Mouse (Mus musculus): ENCODE measurements around the gene Rps11. TPM values are rescaled to one million over a fixed set of nuclear protein-coding genes. Genes with fewer than 3 reads are reported as not detected.
"Not testable (repeated sequence)": the region's sequence is repeated elsewhere in the genome, so short reads cannot be mapped to it uniquely, and the experiment has no call there.

Gene Rps11
- total RNA-seq, 2 experiments from 2014 or later: 402 to 406 TPM

- no peak for DNase-seq (ENCODE audit: low spot score in 2 of 2)
- intact Hi-C loops (cut with DNase I): loop anchor here (2.0 kb wide), 1 partner anchor 59 kb away; no protein-coding TSS in a partner anchor
These were observed 13.2 kb upstream of the Rps11 start for GRCm38 (mm10) chr7:45137171-45138006.

GRCm38 (mm10) chr7:45135993-45136567, 11.8 kb upstream of the Rps11 start, which contains the start of the genes Gm45713 and Flt3l:
Gene Gm45713 (minus strand): TSS chr7:45136231.
Gene Flt3l (minus strand): TSS chr7:45136432.
- DNase-seq (ENCODE audit: low spot score in 2 of 2): peak; percentile 87 to 89
- intact Hi-C loops (cut with DNase I): loop anchor here (2.0 kb wide), 1 partner anchor 57 kb away; no protein-coding TSS in a partner anchor

- intact Hi-C loops (cut with DNase I): no loop called here
These were observed 11.1 kb upstream of the Rps11 start for GRCm38 (mm10) chr7:45135370-45135769.

DNA sequence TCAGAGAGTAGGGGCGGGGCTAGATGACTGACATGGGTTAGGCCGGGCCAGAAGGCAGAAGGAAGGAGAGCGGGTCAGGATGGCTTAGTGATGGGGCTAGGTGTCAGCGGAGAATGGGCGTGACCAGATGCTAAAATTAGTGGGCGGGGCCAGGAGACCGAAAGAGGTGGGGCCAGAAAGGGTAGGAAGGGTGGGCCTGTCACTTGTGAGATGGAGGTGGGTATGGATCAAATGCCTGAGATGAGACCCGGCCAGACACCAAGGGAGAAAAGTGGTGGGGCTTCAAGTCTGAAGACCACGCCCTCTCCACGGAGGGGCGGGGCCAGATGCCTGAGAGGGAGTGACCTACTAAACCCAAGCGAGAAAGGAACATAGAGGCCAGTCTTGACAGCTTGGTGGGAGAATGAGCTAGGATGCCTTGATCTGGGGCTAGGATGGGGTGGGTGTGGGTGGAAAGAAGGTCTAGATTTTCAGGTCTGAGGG, 10.3 kb upstream of the Rps11 start:
- intact Hi-C loops (cut with DNase I): no loop called here
- DNase-seq (ENCODE audit: low spot score in 2 of 2): no peak

More at GRCm38 (mm10) chr7:45135370-45135769, 11.1 kb upstream of the Rps11 start:
- no peak for DNase-seq (ENCODE audit: low spot score in 2 of 2)

DNA sequence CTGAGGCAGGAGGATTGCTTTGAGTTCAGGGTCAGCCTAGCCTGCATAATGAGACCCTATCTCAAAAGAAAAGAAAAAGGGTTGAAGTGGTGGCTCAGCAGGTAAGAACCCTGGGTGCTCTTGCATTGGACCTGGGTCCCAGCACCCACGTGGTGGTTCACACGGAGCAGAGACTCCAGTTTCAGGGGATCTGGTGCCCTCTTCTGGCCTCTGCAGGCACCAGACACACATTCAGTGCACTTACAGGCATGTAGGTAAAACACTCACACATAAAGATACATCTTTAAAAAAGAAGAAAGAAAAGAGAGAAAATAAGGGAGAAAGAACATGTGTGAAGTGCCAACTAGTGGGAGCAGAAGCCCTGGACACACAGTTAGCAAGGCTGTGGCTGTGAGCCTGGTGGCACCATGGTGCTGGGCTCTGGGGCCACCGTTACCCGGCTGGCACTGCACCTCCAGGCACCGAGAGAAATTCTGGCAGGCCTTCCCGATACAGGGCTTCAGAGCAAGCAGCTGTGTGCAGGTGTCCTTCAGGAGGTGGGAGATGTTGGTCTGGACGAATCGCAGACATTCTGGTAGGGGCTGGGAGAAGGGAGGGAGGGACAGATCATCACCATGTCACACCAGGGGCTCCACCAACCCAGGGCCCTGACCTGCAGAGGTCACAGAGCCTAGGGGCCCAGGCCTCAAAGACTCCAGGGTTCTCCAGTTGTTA, 9.4 kb upstream of the Rps11 start:
- no peak for DNase-seq (ENCODE audit: low spot score in 2 of 2)
- intact Hi-C loops (cut with DNase I): no loop called here

GRCm38 (mm10) chr7:45131850-45132249, 7.6 kb upstream of the Rps11 start:
- intact Hi-C loops (cut with DNase I): no loop called here
- DNase-seq (ENCODE audit: low spot score in 2 of 2): no peak

- no peak for DNase-seq (ENCODE audit: low spot score in 2 of 2)
- intact Hi-C loops (cut with DNase I): no loop called here
These were observed 5.7 kb upstream of the Rps11 start for GRCm38 (mm10) chr7:45129776-45130512.

DNA sequence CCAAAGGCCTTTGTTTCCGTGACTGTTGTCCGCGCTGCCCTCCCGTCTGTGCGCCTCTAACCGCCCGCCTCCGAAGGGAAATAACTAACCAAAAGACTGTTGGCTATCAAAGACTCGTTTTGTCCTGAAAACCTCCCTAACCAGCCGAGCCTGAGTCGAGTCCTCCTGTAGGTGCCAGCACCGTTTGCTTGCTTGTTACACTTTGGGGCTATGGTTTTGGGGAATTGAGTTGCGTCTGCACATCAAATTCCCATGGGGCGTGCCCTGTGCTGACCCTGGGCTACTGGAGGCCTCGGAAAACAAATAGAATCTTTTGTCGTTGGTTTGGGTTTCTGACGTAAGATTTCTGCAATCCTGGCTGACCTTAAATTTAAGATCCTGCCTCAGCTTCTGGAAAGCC, 5.1 kb upstream of the Rps11 start:
- intact Hi-C loops (cut with DNase I): no loop called here
- no peak for DNase-seq (ENCODE audit: low spot score in 2 of 2)

- intact Hi-C loops (cut with DNase I): no loop called here
- DNase-seq (ENCODE audit: low spot score in 2 of 2): peak; percentile 99 to 100
These were observed 4.5 kb upstream of the Rps11 start, which contains the start of gene Rpl13a for GRCm38 (mm10) chr7:45128624-45129246. Gene Rpl13a (minus strand): TSS chr7:45128761.

DNA sequence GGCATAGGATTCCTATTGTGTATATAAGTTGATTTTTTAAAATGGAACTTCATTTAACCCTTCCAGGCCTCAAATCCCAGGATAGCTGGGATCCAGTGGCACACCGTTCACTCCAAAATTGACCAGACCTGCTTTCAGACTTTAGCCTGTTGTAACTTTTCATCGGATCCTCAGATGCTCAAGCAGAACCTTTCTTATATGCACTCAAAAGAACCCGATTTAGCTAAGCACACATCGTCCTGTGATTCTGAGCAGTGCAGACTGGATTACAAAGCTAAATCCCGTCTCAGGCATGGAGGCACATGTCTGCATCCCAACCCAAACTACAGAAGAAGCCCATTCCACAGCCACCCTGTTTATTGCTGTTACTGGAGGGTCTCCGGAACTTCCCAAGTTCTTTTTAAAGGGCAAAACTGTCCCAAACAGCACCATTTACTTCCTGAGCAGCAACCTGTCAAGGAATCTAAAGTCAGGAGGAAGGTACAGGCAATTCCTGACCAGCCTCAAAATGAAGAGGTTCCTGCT, 3.5 kb upstream of the Rps11 start:
- intact Hi-C loops (cut with DNase I): no loop called here
- DNase-seq (ENCODE audit: low spot score in 2 of 2): no peak

- no peak for DNase-seq (ENCODE audit: low spot score in 2 of 2)
- intact Hi-C loops (cut with DNase I): no loop called here
These were observed 2.8 kb upstream of the Rps11 start for GRCm38 (mm10) chr7:45126844-45127699.

- DNase-seq (ENCODE audit: low spot score in 2 of 2): no peak
- intact Hi-C loops (cut with DNase I): no loop called here
These were observed 2.1 kb upstream of the Rps11 start for GRCm38 (mm10) chr7:45126147-45126843.

GRCm38 (mm10) chr7:45125649-45126048, 1.4 kb upstream of the Rps11 start:
- intact Hi-C loops (cut with DNase I); DNase-seq (ENCODE audit: low spot score in 2 of 2): not testable (repeated sequence)

DNA sequence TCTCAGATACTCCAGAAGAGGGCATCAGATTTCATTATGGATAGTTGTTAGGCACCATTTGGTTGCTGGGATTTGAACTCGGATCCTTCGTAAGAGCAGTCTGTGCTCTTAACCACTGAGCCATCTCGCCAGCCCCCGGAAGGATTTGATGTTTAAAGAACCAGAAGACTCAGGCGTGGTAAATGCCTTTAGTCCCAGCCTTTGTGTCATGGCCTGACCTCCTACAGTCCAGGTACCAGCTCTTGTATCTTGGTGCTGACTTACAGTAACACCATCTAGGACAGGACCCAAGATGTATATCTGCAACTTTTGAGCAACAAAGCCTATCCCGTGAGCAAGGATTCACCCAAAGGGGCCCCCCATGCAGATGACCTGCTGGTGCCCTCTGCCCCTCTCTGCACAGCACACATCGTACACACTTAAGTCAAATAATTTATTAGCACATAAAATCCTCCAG, 933 bp upstream of the Rps11 start:
- intact Hi-C loops (cut with DNase I): no loop called here
- DNase-seq (ENCODE audit: low spot score in 2 of 2): peak in 1 of 2 experiments; percentile 55

GRCm38 (mm10) chr7:45123186-45123570, 1.1 kb downstream of the Rps11 start:
- no peak for DNase-seq (ENCODE audit: low spot score in 2 of 2)
- intact Hi-C loops (cut with DNase I): loop anchor here (5.0 kb wide), 1 partner anchor 41 kb away; no protein-coding TSS in a partner anchor

DNA sequence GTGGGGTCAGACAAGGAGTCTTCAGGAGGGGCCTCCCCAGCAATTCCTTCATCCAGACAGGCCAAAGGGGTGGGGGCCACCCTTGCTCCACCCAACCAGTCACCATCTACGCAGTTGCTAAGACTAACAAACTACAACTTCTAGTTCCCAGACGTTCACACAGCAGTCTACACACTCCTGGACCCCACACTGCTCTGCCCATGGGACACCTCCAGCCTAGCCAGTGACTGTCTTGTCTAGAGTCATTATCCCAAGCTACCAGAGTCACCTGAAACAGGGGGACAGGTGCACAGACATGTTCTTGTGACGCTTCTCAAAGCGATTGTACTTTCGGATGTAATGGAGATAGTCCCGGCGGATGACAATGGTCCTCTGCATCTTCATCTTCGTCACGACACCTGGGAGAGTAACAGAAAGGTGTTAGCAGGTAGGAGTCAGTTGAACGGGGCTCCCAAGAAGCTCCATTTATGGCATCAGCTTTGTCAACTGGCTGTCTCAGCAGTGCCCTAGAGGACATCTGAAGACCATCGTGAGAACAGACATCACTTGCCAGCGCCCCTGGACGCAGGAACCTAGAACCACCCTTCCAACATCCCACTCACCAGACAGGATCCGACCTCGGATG, 1.6 kb downstream of the Rps11 start:
- no peak for DNase-seq (ENCODE audit: low spot score in 2 of 2)
- intact Hi-C loops (cut with DNase I): loop anchor here (5.0 kb wide), 1 partner anchor 40 kb away; no protein-coding TSS in a partner anchor
